Mouse (Mus musculus): ENCODE data around the gene Tmem14c. TPM values are rescaled to one million over a fixed set of nuclear protein-coding genes. Genes with fewer than 3 reads are reported as not detected.

Tmem14c gene
- polyA plus RNA-seq, 1 experiment from 2014 or later: 206 TPM

DNA sequence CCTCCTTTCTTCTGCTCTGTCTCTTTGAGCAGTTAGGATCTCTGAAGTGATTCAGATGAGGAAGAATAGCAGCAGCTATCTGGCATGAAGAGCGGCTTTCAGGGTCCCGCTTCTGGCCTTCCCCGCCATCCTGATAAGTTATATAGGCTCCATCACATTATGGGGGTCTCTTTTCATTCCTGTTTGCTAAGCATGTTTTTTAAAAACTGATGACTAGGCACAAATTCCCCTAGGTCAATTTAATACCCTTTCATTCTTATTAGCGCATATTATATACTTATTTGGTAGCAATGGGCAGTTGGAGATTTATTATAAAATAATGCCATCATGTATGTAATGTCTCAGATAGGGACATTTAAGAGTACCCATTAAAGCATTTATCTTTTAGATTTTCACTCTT is 51.5 kb downstream of the Tmem14c start:
- no peak for ATAC-seq (replicated peaks; ENCODE audit: insufficient number of reproducible peaks, insufficient read depth, low FRiP score, low read depth)

GRCm38 (mm10) chr13:41071617-41072016 is 55.5 kb downstream of the Tmem14c start:
- Histone ChIP-seq H3K9me3 (replicated peaks) (no peaks in the 10 kb centered on the region), H3K4me3 (no peak overlapping the region), H3K4me1 (replicated peaks) (no peaks in the 10 kb centered on the region), H3K27me3 (no peaks in the 10 kb centered on the region), H3K27ac (no peak overlapping the region), H3K4me2 (no peak overlapping the region), H3K9ac (no peak overlapping the region), H3K36me3 (no peaks in the 10 kb centered on the region)
- no peak for ATAC-seq (replicated peaks; ENCODE audit: insufficient number of reproducible peaks, insufficient read depth, low FRiP score, low read depth)
- WGBS: 83% methylated on average over 11 of the region's 11 CpGs

More for the DNA sequence above, 51.5 kb downstream of the Tmem14c start:
- Histone ChIP-seq H3K9ac (no peak overlapping the region), H3K9me3 (replicated peaks) (no peaks in the 10 kb centered on the region), H3K4me2 (no peak overlapping the region), H3K4me3 (no peak overlapping the region), H3K4me1 (replicated peaks) (no peaks in the 10 kb centered on the region), H3K36me3 (no peaks in the 10 kb centered on the region), H3K27me3 (no peaks in the 10 kb centered on the region), H3K27ac (no peak overlapping the region)
- 88% methylated on average over 4 of the region's 4 CpGs for WGBS

Other genes with a start within 250 kb of the Tmem14c start
- gene Gcnt2, start 156.5 kb upstream of the Tmem14c start, polyA plus RNA-seq (2015; fragmentation: Nextera tagmentation; extraction: Ambion mirVana): 3.4 and 4.5 TPM in 2 replicates
- 47.5 and 49.6 TPM in 2 replicates for gene Pak1ip1, start 15.3 kb upstream of the Tmem14c start, polyA plus RNA-seq (2015; fragmentation: Nextera tagmentation; extraction: Ambion mirVana)
- gene Mak, start 63.4 kb downstream of the Tmem14c start, polyA plus RNA-seq (2015; fragmentation: Nextera tagmentation; extraction: Ambion mirVana): 0.04 and 0.22 TPM in 2 replicates
- gene Gcm2, start 94.7 kb downstream of the Tmem14c start, polyA plus RNA-seq (2015; fragmentation: Nextera tagmentation; extraction: Ambion mirVana): 0.06 TPM in 1 of 2 replicates, not detected in the other
- not detected in 2 replicates for gene Sycp2l, start 98.0 kb downstream of the Tmem14c start, polyA plus RNA-seq (2015; fragmentation: Nextera tagmentation; extraction: Ambion mirVana)
- 0.59 and 1.3 TPM in 2 replicates for gene Elovl2, start 204.1 kb downstream of the Tmem14c start, polyA plus RNA-seq (2015; fragmentation: Nextera tagmentation; extraction: Ambion mirVana)
- gene Smim13, start 233.6 kb downstream of the Tmem14c start, polyA plus RNA-seq (2015; fragmentation: Nextera tagmentation; extraction: Ambion mirVana): 9.6 and 10.8 TPM in 2 replicates